Mouse (Mus musculus) limb, embryonic 13.5 days (tissue): ENCODE measurements around the gene Adad2. TPM values are rescaled to one million over a fixed set of nuclear protein-coding genes. Genes with fewer than 3 reads are reported as not detected.

ENCODE experiments used
- ATAC-seq: fragments of 200-750 bp; cut with Nextera tagmentation; 2 replicates; pipeline ENCODE4 v1.8.0; 2017; ENCODE audit warnings: low read depth, moderate number of reproducible peaks, moderate TSS enrichment; ENCODE audit not compliant: low FRiP score
- H3K27ac ChIP-seq: fragments of 300-500 bp; sonication (generic); 2 replicates; pipeline ENCODE4 v1.5.1; 2015; ENCODE audit warnings: inconsistent platforms, mild to moderate bottlenecking, moderate library complexity
- H3K27me3 ChIP-seq: fragments of 300-500 bp; sonication (generic); 2 replicates; pipeline ENCODE4 v1.6.1; 2015; ENCODE audit warnings: mild to moderate bottlenecking, inconsistent platforms
- H3K36me3 ChIP-seq: fragments of 300-500 bp; sonication (generic); 2 replicates; pipeline ENCODE4 v1.6.1; 2015; ENCODE audit warnings: inconsistent platforms, mild to moderate bottlenecking, moderate library complexity
- H3K4me1 ChIP-seq: fragments of 300-500 bp; sonication (generic); 2 replicates; pipeline ENCODE4 v1.6.1; 2015; ENCODE audit warnings: inconsistent platforms
- H3K4me2 ChIP-seq: fragments of 300-500 bp; sonication (generic); replicated peaks from 2 replicates; pipeline ENCODE4 v1.6.1; 2015; ENCODE audit warnings: inconsistent platforms, mild to moderate bottlenecking, moderate library complexity
- H3K4me3 ChIP-seq: fragments of 300-500 bp; sonication (generic); 2 replicates; pipeline ENCODE4 v1.5.1; 2015; ENCODE audit warnings: moderate library complexity, mild to moderate bottlenecking, inconsistent platforms
- H3K9ac ChIP-seq: fragments of 300-500 bp; sonication (generic); 2 replicates; pipeline ENCODE4 v1.6.1; 2015; ENCODE audit warnings: mild to moderate bottlenecking, inconsistent platforms
- H3K9me3 ChIP-seq: fragments of 300-500 bp; sonication (generic); 2 replicates; pipeline ENCODE4 v1.6.1; 2016; ENCODE audit warnings: inconsistent platforms
- WGBS: fragments of 180-500 bp; shearing (Covaris S2); methylation state at CpG from one replicate; pipeline ENCODE4 v1.1.7; 2015; 5-methylcytosine and 5-hydroxymethylcytosine counted together
- polyA plus RNA-seq: library from polyadenylated mRNA; unstranded; fragments of >200 nt; fragmentation: Nextera tagmentation; extraction: Ambion mirVana; gene quantifications from 2 replicates; pipeline ENCODE4 v1.2.1, GENCODE M21; 2015

The Adad2 gene
- polyA plus RNA-seq, 1 experiment from 2014 or later: 0.19 TPM

GRCm38 (mm10) chr8:119618887-119619286 lies 6.3 kb downstream of the Adad2 start:
- Histone ChIP-seq H3K27me3 (no peaks in the 10 kb centered on the region), H3K36me3 (no peaks in the 10 kb centered on the region), H3K4me1 (no peaks in the 10 kb centered on the region), H3K9ac (no peak overlapping the region), H3K4me3 (no peak overlapping the region), H3K9me3 (no peaks in the 10 kb centered on the region), H3K4me2 (no peak overlapping the region), H3K27ac (no peak overlapping the region)
- 75% methylated on average over 5 of the region's 5 CpGs for WGBS
- ATAC-seq: no peak

GRCm38 (mm10) chr8:119620116-119620840 lies 7.7 kb downstream of the Adad2 start:
- 64% methylated on average over 6 of the region's 6 CpGs for WGBS

GRCm38 (mm10) chr8:119620848-119621465 lies 8.4 kb downstream of the Adad2 start:
- no peaks in the 10 kb centered on the region for H3K27me3 ChIP-seq
- H3K4me3 ChIP-seq: no peak overlapping the region
- H3K9me3 ChIP-seq: no peaks in the 10 kb centered on the region
- WGBS: 86% methylated on average over 14 of the region's 14 CpGs
- H3K36me3 ChIP-seq: no peaks in the 10 kb centered on the region
- H3K9ac ChIP-seq: no peak overlapping the region
- no peaks in the 10 kb centered on the region for H3K4me1 ChIP-seq
- ATAC-seq: no peak
- H3K4me2 ChIP-seq: no peak overlapping the region
- no peak overlapping the region for H3K27ac ChIP-seq

More at GRCm38 (mm10) chr8:119620116-119620840, 7.7 kb downstream of the Adad2 start:
- Histone ChIP-seq H3K4me1 (no peaks in the 10 kb centered on the region), H3K27ac (no peak overlapping the region), H3K4me3 (no peak overlapping the region), H3K27me3 (no peaks in the 10 kb centered on the region), H3K9ac (no peak overlapping the region), H3K9me3 (no peaks in the 10 kb centered on the region), H3K36me3 (no peaks in the 10 kb centered on the region), H3K4me2 (no peak overlapping the region)
- ATAC-seq: no peak

- Histone ChIP-seq H3K27me3 (no peaks in the 10 kb centered on the region), H3K4me1 (peaks cover under 1% of the 10 kb centered on the region; the same call in 1 of the 2 replicates), H3K4me2 (no peak overlapping the region), H3K9me3 (no peaks in the 10 kb centered on the region), H3K27ac (no peak overlapping the region), H3K4me3 (no peak overlapping the region), H3K9ac (no peak overlapping the region), H3K36me3 (no peaks in the 10 kb centered on the region)
- 39% methylated on average over 4 of the region's 4 CpGs for WGBS
- no peak for ATAC-seq
Measured at GRCm38 (mm10) chr8:119622555-119622954, 10.0 kb downstream of the Adad2 start.

- Histone ChIP-seq H3K36me3 (no peaks in the 10 kb centered on the region), H3K27ac (no peak overlapping the region), H3K27me3 (no peaks in the 10 kb centered on the region), H3K9ac (no peak overlapping the region), H3K9me3 (no peaks in the 10 kb centered on the region), H3K4me1 (peaks cover 6% of the 10 kb centered on the region), H3K4me3 (no peak overlapping the region), H3K4me2 (no peak overlapping the region)
- ATAC-seq: no peak
- 91% methylated on average over 8 of the region's 8 CpGs for WGBS
Measured at GRCm38 (mm10) chr8:119623061-119623460, 10.5 kb downstream of the Adad2 start.

GRCm38 (mm10) chr8:119623744-119624143 lies 11.2 kb downstream of the Adad2 start:
- Histone ChIP-seq H3K4me1 (peaks cover 9% of the 10 kb centered on the region), H3K4me3 (no peak overlapping the region), H3K36me3 (no peaks in the 10 kb centered on the region), H3K9ac (no peak overlapping the region), H3K4me2 (no peak overlapping the region), H3K9me3 (no peaks in the 10 kb centered on the region), H3K27me3 (no peaks in the 10 kb centered on the region), H3K27ac (no peak overlapping the region)
- ATAC-seq: no peak
- WGBS: 60% methylated on average over 1 of the region's 1 CpGs

GRCm38 (mm10) chr8:119624916-119625315 lies 12.4 kb downstream of the Adad2 start:
- H3K4me1 ChIP-seq: peaks cover 9% of the 10 kb centered on the region
- no peak overlapping the region for H3K4me2 ChIP-seq
- H3K9ac ChIP-seq: no peak overlapping the region
- no peaks in the 10 kb centered on the region for H3K36me3 ChIP-seq
- H3K27ac ChIP-seq: no peak overlapping the region
- H3K4me3 ChIP-seq: no peak overlapping the region
- ATAC-seq: no peak
- H3K9me3 ChIP-seq: no peaks in the 10 kb centered on the region
- WGBS: 94% methylated on average over 7 of the region's 7 CpGs
- H3K27me3 ChIP-seq: no peaks in the 10 kb centered on the region

GRCm38 (mm10) chr8:119625788-119626187 lies 13.2 kb downstream of the Adad2 start:
- Histone ChIP-seq H3K27me3 (no peaks in the 10 kb centered on the region), H3K36me3 (no peaks in the 10 kb centered on the region), H3K4me2 (no peak overlapping the region), H3K27ac (no peak overlapping the region), H3K9ac (no peak overlapping the region), H3K4me3 (no peak overlapping the region), H3K9me3 (no peaks in the 10 kb centered on the region), H3K4me1 (peaks cover 9% of the 10 kb centered on the region)
- no peak for ATAC-seq
- 86% methylated on average over 22 of the region's 22 CpGs for WGBS

- H3K4me3 ChIP-seq: no peak overlapping the region
- H3K27me3 ChIP-seq: 0 out of 2 replicates have a peak, but pooled peaks cover under 1% of the 10 kb centered on the region
- no peak overlapping the region for H3K4me2 ChIP-seq
- no peak overlapping the region for H3K27ac ChIP-seq
- no peaks in the 10 kb centered on the region for H3K9me3 ChIP-seq
- peaks cover 9% of the 10 kb centered on the region for H3K4me1 ChIP-seq
- ATAC-seq: no peak
- no peak overlapping the region for H3K9ac ChIP-seq
- no peaks in the 10 kb centered on the region for H3K36me3 ChIP-seq
- WGBS: 88% methylated on average over 7 of the region's 7 CpGs
Measured at GRCm38 (mm10) chr8:119627199-119627598, 14.7 kb downstream of the Adad2 start.

- no peak overlapping the region for H3K27ac ChIP-seq
- WGBS: 21% methylated on average over 10 of the region's 10 CpGs
- no peaks in the 10 kb centered on the region for H3K36me3 ChIP-seq
- no peaks in the 10 kb centered on the region for H3K9me3 ChIP-seq
- no peak for ATAC-seq
- H3K9ac ChIP-seq: no peak overlapping the region
- no peak overlapping the region for H3K4me3 ChIP-seq
- H3K4me1 ChIP-seq: peaks cover 9% of the 10 kb centered on the region
- H3K4me2 ChIP-seq: no peak overlapping the region
- peaks cover 6% of the 10 kb centered on the region for H3K27me3 ChIP-seq
Measured at GRCm38 (mm10) chr8:119627613-119628359, 15.2 kb downstream of the Adad2 start.

GRCm38 (mm10) chr8:119630841-119631240 lies 18.3 kb downstream of the Adad2 start:
- Histone ChIP-seq H3K4me2 (no peak overlapping the region), H3K4me1 (peaks cover 22% of the 10 kb centered on the region), H3K4me3 (no peak overlapping the region), H3K36me3 (no peaks in the 10 kb centered on the region), H3K27me3 (peaks cover 36% of the 10 kb centered on the region), H3K27ac (no peak overlapping the region), H3K9me3 (no peaks in the 10 kb centered on the region), H3K9ac (no peak overlapping the region)
- ATAC-seq: no peak
- WGBS: 38% methylated on average over 3 of the region's 3 CpGs

- no peaks in the 10 kb centered on the region for H3K36me3 ChIP-seq
- H3K4me3 ChIP-seq: no peak overlapping the region
- ATAC-seq: no peak
- H3K4me1 ChIP-seq: peaks cover 23% of the 10 kb centered on the region
- H3K27ac ChIP-seq: no peak overlapping the region
- peaks cover 39% of the 10 kb centered on the region for H3K27me3 ChIP-seq
- H3K9ac ChIP-seq: no peak overlapping the region
- no peak overlapping the region for H3K4me2 ChIP-seq
- no peaks in the 10 kb centered on the region for H3K9me3 ChIP-seq
- WGBS: 76% methylated on average over 9 of the region's 9 CpGs
Measured at GRCm38 (mm10) chr8:119632246-119632645, 19.7 kb downstream of the Adad2 start.
